Mouse (Mus musculus): Measurements from ENCODE around the gene Clrn3. TPM values are rescaled to one million over a fixed set of nuclear protein-coding genes. Genes with fewer than 3 reads are reported as not detected.

Clrn3 gene
- total and polyA plus RNA-seq, 3 experiments, result not detected

DNA sequence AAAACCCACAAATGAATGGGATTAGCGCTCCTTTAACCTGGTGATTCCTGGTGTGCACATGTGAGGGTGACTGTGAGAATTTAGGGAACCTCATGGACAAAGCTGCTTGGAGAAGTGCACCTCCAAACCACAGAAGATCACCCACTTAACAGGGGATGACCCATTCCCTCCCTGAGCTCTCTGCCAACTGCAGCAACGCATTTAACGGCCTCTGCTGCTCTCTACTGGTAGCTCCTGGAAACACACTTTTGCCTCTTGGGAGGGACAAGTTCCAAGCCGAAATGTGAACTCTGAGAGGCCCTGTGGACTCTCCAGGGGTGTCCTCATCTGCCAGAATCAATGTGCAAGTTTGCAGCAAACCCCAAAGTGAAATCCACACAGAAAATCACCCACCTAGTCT lies 41.0 kb downstream of the Clrn3 start:
- TF ChIP-seq ZKSCAN1 (IDR thresholded peaks at IDR 0.05; ENCODE audit: low read depth, low read length) (no peak), POLR2A (IDR thresholded peaks at IDR 0.05; ENCODE audit: control insufficient read depth in 1 of 2, insufficient read depth in 1 of 2, low read depth in 1 of 2, low read length in 2 of 2, poor library complexity in 1 of 2) (no peak), MAX (IDR thresholded peaks at IDR 0.05; ENCODE audit: low read length) (no peak), RAD21 (IDR thresholded peaks at IDR 0.05; ENCODE audit: low read depth, low read length) (peak; percentile 90), GABPA (IDR thresholded peaks at IDR 0.05; ENCODE audit: low read depth, low read length) (no peak), TBP (IDR thresholded peaks at IDR 0.05; ENCODE audit: low read depth, low read length) (no peak), SIN3A (IDR thresholded peaks at IDR 0.05; ENCODE audit: low read length) (no peak), MXI1 (IDR thresholded peaks at IDR 0.05; ENCODE audit: low read depth, low read length) (no peak), POLR2AphosphoS5 (IDR thresholded peaks at IDR 0.05; ENCODE audit: borderline replicate concordance, low read depth, low read length) (no peak), MEF2A (IDR thresholded peaks at IDR 0.05; ENCODE audit: extremely low read depth, insufficient replicate concordance, low read depth, low read length, poor library complexity, severe bottlenecking) (no peak), ZC3H11A (IDR thresholded peaks at IDR 0.05; ENCODE audit: low read depth, low read length) (peak; percentile 69), TAL1 (IDR thresholded peaks at IDR 0.05; ENCODE audit: low read length) (no peak), SMC3 (IDR thresholded peaks at IDR 0.05; ENCODE audit: low read depth, low read length) (peak; percentile 82), TCF12 (IDR thresholded peaks at IDR 0.05; ENCODE audit: low read depth, low read length) (no peak), CTCF (IDR thresholded peaks at IDR 0.05 in 2 of 3, conservative IDR thresholded peaks at IDR 0.05 in 1 of 3; ENCODE audit: control insufficient read depth in 1 of 3, insufficient read depth in 1 of 3, low read depth in 2 of 3, low read length in 3 of 3, poor library complexity in 1 of 3, severe bottlenecking in 1 of 3) (peak; percentile 87 to 88 (median 88)), POLR2AphosphoS2 (IDR thresholded peaks at IDR 0.05; ENCODE audit: low read length) (no peak), MYB (IDR thresholded peaks at IDR 0.05; ENCODE audit: low read depth, low read length) (no peak), MAFK (IDR thresholded peaks at IDR 0.05; ENCODE audit: borderline replicate concordance, low read depth, low read length) (no peak), NRF1 (IDR thresholded peaks at IDR 0.05; ENCODE audit: insufficient read depth, low read depth, low read length, poor library complexity, severe bottlenecking) (no peak)
- Histone ChIP-seq H3K27me3 (ENCODE audit: control insufficient read depth in 1 of 2, insufficient read depth in 2 of 2, low read length in 2 of 2) (no peaks in the 10 kb centered on the region), H3K9me3 (replicated peaks; ENCODE audit: insufficient read depth, low read length) (no peaks in the 10 kb centered on the region), H3K4me1 (ENCODE audit: control insufficient read depth in 1 of 2, insufficient read depth in 2 of 2, low read length in 2 of 2) (no peaks in the 10 kb centered on the region), H3K9ac (ENCODE audit: control insufficient read depth, low read depth, low read length, poor library complexity, severe bottlenecking) (no peak overlapping the region), H3K36me3 (ENCODE audit: control insufficient read depth in 1 of 2, insufficient read depth in 2 of 2, low read length in 2 of 2) (no peaks in the 10 kb centered on the region), H3K79me2 (ENCODE audit: control insufficient read depth, insufficient read depth, low read length, poor library complexity) (no peaks in the 10 kb centered on the region), H3K4me3 (ENCODE audit: control insufficient read depth in 1 of 2, insufficient read depth in 1 of 2, low read depth in 2 of 2, low read length in 2 of 2) (no peak overlapping the region), H3K27ac (ENCODE audit: control insufficient read depth, low read depth, low read length) (no peak overlapping the region)
- peak; percentile 73 for DNase-seq (ENCODE audit: low read depth, low spot score)

GRCm38 (mm10) chr7:135486645-135487382 lies 41.6 kb downstream of the Clrn3 start:
- H3K4me1 ChIP-seq (ENCODE audit: control insufficient read depth in 1 of 2, insufficient read depth in 2 of 2, low read length in 2 of 2), result no peaks in the 10 kb centered on the region
- H3K4me3 ChIP-seq (ENCODE audit: control insufficient read depth in 1 of 2, insufficient read depth in 1 of 2, low read depth in 2 of 2, low read length in 2 of 2), result no peak overlapping the region
- no peaks in the 10 kb centered on the region for H3K27me3 ChIP-seq (ENCODE audit: control insufficient read depth in 1 of 2, insufficient read depth in 2 of 2, low read length in 2 of 2)
- no peak for TF ChIP-seq EP300 (IDR thresholded peaks at IDR 0.05; ENCODE audit: low read depth in 1 of 2, low read length in 2 of 2)
- no peak for TF ChIP-seq ELF1 (IDR thresholded peaks at IDR 0.05; ENCODE audit: low read depth, low read length)
- no peak for TF ChIP-seq ZMIZ1 (IDR thresholded peaks at IDR 0.05; ENCODE audit: low read depth, low read length)
- TF ChIP-seq USF1 (IDR thresholded peaks at IDR 0.05; ENCODE audit: low read depth, low read length), result no peak
- no peak for TF ChIP-seq E2F4 (IDR thresholded peaks at IDR 0.05; ENCODE audit: borderline replicate concordance, low read depth, low read length)
- no peak for TF ChIP-seq POLR2AphosphoS5 (IDR thresholded peaks at IDR 0.05; ENCODE audit: borderline replicate concordance, low read depth, low read length)
- no peak for TF ChIP-seq NELFE (IDR thresholded peaks at IDR 0.05; ENCODE audit: low read depth, low read length)
- TF ChIP-seq POLR2AphosphoS2 (IDR thresholded peaks at IDR 0.05; ENCODE audit: low read length), result no peak
- no peak for TF ChIP-seq MAZ (IDR thresholded peaks at IDR 0.05; ENCODE audit: low read depth, low read length)
- no peak for TF ChIP-seq CTCF (IDR thresholded peaks at IDR 0.05 in 2 of 3, conservative IDR thresholded peaks at IDR 0.05 in 1 of 3; ENCODE audit: control insufficient read depth in 1 of 3, insufficient read depth in 1 of 3, low read depth in 2 of 3, low read length in 3 of 3, poor library complexity in 1 of 3, severe bottlenecking in 1 of 3)
- no peak for TF ChIP-seq MEF2A (IDR thresholded peaks at IDR 0.05; ENCODE audit: extremely low read depth, insufficient replicate concordance, low read depth, low read length, poor library complexity, severe bottlenecking)
- TF ChIP-seq MXI1 (IDR thresholded peaks at IDR 0.05; ENCODE audit: low read depth, low read length), result no peak
- no peak for TF ChIP-seq TBP (IDR thresholded peaks at IDR 0.05; ENCODE audit: low read depth, low read length)
- no peaks in the 10 kb centered on the region for H3K9me3 ChIP-seq (replicated peaks; ENCODE audit: insufficient read depth, low read length)
- no peaks in the 10 kb centered on the region for H3K36me3 ChIP-seq (ENCODE audit: control insufficient read depth in 1 of 2, insufficient read depth in 2 of 2, low read length in 2 of 2)
- DNase-seq (ENCODE audit: low read depth, low spot score), result no peak
- H3K79me2 ChIP-seq (ENCODE audit: control insufficient read depth, insufficient read depth, low read length, poor library complexity), result no peaks in the 10 kb centered on the region
- H3K27ac ChIP-seq (ENCODE audit: control insufficient read depth, low read depth, low read length), result no peak overlapping the region
- no peak overlapping the region for H3K9ac ChIP-seq (ENCODE audit: control insufficient read depth, low read depth, low read length, poor library complexity, severe bottlenecking)

Measured in MEL (cell line).